Mouse (Mus musculus): ENCODE results near the gene Ccr1.

DNA sequence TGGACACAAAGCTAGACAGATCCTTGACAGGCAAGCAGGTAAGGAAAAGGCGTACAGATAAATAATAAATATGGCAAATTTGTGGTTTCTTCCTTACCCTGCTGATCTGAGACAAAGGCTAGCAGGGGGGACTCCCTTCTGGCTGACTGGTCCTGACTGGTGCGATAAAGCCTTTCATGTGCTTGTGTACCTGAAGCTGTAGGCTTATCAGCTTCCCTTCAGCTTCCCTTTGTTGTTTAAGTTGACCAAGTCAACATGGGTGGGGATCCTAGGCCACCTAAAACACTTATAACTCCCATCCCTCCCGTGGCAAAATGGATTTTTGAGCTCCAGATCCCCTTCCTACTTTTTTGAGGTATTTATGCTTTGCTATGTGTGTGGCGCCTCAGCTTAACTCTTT, 13.4 kb upstream of the Ccr1 start:
- TF ChIP-seq EP300 (IDR thresholded peaks at IDR 0.05; ENCODE audit: low read depth) = no peak
- no peak for TF ChIP-seq CTCF (IDR thresholded peaks at IDR 0.05; ENCODE audit: low read depth)

Data from heart, postnatal 0 days (tissue).